Mouse (Mus musculus): ENCODE results near the gene Hist1h4f.
"Not testable (repeated sequence)": the region's sequence is repeated elsewhere in the genome, so short reads cannot be mapped to it uniquely, and the experiment has no call there.

The Hist1h4f gene

DNA sequence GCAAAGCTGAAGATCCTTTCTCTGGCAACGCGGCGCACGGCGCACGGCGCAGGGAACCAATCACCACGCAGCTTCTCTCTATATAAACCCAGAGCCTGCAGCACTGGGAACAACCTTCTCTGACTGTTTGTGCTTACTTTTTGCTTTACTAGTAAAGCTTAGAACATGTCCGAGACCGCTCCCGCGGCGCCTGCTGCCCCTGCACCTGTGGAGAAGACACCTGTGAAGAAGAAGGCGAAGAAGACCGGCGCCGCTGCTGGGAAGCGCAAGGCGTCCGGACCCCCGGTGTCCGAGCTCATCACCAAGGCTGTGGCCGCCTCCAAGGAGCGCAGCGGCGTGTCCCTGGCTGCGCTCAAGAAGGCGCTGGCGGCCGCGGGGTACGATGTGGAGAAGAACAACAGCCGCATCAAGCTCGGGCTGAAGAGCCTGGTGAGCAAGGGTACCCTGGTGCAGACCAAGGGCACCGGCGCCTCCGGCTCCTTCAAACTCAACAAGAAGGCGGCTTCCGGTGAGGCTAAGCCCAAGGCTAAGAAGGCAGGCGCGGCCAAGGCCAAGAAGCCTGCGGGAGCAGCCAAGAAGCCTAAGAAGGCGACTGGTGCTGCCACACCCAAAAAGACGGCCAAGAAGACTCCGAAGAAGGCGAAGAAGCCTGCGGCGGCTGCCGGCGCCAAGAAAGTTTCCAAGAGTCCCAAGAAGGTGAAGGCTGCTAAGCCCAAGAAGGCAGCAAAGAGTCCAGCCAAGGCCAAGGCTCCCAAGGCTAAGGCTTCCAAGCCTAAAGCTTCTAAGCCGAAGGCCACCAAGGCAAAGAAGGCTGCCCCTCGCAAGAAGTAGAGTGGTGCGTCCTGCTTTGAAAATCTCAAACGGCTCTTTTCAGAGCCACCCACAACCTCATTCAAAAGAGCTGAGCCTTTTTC is 3.7 kb upstream of the Hist1h4f start:
- peak; percentile 73 for DNase-seq (ENCODE audit: low spot score)

DNA sequence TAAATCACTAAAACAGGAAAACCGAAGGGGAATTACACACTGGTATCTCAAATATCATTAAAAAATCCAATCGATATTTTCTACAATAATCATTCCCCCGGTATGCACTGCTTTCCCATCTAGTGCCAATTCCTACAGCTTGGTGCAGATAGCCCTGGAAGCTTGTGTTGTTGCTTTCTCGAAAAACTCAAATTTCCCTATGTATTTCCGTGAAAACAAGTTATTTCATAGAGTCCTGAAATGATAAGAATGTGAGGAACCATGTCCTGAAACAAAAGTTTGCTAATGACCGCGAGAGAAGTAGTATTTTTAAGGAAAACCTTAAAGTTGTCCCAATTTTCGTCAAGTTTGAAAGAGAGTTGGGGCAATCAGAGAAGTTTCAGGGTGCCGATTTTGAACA is 2.9 kb upstream of the Hist1h4f start:
- no peak for DNase-seq (ENCODE audit: low spot score)

DNA sequence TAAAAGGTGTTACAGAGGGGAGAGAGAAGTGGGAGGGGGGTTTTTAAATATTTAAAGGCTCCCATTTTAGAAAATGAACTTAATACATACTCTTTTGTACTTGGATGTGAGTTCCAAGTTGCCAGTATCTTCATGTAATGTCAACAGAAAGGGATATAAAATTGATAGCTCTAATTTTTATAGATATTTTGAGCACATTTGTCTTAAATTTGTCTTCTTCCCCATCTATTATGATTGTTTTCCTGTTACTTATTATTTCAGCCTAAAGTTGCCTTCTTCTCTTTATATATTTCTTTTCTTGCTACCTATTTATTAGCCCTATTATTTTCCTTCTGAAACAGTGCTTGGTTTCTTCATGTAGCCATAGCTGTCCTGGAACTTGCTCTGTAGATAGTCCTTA is 1.5 kb upstream of the Hist1h4f start, which contains the start of gene Hist1h1d:
Gene Hist1h1d, plus strand, starts transcription at position 301 of the 400 bp plus-strand sequence.
- DNase-seq (ENCODE audit: low spot score): no peak

DNA sequence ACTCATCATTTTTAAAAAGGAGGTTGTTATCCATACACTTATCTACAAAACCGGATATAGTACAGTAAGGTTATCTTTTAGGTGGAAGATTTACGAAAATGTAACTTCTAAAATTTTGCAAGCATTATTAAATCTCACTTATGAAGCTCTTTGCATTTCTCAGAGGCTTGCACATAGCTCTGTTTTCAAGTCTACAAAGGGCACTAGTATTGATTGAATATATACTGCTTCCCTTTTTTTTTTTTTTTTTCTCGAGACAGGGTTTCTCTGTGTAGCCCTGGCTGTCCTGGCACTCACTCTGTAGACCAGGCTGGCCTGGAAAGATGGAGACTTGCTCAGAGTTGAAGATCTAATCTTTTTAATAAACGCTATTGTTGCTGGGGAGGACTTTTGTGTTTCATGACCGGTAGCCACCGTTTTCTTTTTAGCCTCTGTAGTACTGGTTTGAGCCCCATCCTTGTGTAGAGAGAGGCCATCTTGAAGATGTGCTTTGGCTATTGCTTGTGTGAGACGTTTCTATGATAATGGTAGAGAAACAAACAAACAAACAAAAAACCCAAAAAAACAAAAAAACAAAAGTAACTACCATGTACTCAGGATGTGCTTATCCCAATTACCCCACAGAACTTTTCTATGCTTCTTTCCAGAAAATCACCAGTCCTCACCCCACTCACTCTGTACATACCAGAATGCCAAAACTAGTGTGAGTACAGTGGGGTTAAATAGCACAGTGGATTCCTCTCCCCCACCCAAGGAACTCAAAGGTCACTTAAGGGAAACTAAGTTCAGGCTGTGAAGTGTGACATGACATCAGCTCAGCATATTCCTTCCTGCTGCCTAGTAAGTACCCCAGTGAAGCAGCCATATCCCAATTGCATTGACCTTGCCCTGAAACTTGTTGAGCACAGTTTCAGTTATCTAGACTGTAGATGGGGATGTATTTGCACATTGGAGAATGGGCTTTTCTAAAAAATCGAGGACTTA is 775 bp upstream of the Hist1h4f start:
- no peak for DNase-seq (ENCODE audit: low spot score)

DNA sequence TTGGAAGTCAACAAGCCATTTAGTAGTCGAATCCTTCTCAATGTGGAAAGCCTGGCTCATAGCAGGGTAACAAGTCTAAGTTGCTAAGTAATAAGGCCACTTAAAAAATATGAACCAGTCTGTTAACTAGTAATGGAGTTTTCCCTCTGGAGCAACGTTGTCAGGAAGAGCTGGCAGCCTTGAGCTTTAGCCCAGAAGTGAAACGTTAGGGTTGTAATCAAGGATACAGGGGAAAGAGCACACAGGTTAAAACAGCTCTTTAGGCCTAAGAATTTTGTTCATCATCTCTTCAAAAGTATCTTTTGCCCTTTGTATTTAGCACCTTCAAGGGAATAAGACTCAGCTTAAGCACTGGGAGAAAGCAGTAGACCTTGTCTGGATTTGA is 695 bp downstream of the Hist1h4f start:
- DNase-seq (ENCODE audit: low spot score): no peak

DNA sequence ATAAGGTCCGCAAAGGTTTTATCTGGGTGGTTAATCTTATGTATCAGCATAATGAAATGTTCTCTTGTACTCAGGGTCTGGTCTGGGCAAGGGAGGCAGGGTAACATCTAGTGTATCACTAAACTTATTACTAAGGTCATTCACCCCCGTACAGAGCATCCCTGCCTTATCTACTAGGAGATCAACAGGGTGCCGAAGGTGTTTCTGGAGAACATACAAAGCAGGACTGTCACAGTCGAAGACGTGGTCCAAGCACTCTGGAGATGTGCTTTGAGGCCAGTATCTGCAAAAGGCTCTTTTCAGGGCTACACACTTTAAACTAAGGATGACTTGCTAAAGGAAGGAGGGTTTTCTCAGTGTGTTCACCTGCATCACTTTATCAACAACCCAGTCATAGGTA is 4.8 kb downstream of the Hist1h4f start:
- DNase-seq (ENCODE audit: low spot score): no peak

DNA sequence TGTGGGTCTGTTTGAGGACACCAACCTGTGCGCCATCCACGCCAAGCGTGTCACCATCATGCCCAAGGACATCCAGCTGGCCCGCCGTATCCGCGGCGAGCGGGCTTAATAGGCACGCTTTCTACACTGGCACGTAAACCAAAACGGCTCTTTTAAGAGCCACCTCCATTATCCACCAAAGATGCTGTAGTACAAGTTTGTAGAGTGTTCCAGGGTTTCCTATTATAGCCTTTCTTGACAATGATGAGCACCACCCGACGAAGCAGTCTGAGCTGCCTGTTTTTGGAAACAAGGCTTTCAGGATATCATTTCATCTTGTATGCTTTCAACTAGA is 6.7 kb downstream of the Hist1h4f start:
- DNase-seq (ENCODE audit: low spot score): not testable (repeated sequence)

DNA sequence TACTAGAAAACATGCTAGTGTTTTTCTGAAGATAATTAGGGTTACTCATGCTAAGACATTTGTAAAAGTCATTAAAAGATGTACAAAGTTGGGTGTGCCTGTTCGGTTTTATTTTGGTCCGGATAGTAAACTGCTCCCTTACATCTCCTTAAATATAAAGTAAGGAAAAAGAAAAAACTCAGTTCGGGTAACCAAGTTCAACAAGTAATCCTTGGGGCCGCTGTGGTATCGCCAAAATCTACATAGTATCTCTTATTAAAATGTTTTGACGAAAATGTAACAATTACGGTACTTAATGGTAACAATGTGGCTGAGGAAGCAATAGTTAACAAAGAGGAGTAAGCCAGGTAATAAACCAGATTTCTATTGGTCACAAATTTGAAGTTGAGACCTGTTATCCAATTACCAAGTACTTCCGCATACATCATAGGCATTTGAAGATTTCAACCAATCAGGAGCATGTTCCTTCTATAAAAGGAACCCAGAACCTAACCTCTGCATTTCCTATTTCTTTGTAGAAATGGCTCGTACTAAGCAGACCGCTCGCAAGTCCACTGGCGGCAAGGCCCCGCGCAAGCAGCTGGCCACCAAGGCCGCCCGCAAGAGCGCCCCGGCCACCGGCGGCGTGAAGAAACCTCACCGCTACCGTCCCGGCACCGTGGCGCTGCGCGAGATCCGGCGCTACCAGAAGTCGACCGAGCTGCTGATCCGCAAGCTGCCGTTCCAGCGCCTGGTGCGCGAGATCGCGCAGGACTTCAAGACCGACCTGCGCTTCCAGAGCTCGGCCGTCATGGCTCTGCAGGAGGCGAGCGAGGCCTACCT is 7.3 kb downstream of the Hist1h4f start, which contains the start of gene Hist1h3f:
Gene Hist1h3f, plus strand, starts transcription at position 88 of the 822 bp plus-strand sequence.
- no peak for DNase-seq (ENCODE audit: low spot score)

DNA sequence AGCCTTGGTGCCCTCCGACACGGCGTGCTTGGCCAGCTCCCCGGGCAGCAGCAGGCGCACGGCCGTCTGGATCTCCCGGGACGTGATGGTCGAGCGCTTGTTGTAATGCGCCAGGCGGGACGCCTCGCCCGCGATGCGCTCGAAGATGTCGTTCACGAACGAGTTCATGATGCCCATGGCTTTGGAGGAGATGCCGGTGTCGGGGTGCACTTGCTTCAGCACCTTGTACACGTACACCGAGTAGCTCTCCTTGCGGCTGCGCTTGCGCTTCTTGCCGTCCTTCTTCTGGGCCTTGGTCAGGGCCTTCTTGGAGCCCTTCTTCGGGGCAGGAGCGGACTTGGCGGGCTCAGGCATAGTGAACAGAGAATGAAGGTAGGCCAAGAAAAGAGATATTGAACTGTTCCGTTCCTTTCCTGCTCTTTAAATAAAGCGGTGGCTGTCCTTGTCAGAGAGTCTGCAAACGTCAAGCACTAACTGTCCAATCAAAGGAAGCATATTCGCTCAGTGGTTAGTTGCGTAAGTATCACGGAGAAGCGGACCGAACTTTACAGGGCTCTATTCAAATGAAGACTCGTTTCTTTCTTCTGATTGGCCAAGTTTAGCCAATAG is 8.3 kb downstream of the Hist1h4f start, which contains the start of gene Hist1h2bh:
Gene Hist1h2bh, minus strand, starts transcription at position 394 of the 609 bp plus-strand sequence.
- DNase-seq (ENCODE audit: low spot score): not testable (repeated sequence)

DNA sequence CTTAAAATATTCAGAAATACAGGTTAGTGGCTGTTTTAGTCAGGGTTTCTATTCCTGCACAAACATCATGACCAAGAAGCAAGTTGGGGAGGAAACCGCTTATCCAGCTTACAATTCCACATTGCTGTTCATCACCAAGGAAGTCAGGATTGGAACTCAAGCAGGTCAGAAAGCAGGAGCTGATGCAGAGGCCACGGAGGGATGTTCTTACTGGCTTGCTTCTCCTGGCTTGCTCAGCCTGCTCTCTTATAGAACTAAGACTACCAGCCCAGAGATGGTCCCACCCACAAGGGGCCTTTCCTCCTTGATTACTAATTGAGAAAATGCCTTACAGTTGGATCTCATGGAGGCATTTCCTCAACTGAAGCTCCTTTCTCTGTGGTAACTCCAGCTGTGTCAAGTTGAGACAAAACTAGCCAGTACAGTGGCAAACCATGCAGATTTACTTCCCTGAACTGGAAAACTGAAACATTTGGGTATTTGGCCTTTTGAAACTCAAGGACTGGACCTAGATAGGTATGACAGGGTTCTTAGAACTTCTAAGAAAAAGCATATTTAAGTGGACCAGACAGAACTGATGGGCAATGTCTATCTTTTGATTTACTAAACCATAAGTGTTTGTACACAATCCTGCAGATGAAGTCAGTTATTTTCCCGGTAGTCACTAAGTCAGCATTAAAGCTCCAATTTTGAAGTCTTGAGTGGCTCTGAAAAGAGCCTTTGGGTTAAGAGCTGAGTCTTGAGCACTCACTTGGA is 9.0 kb downstream of the Hist1h4f start:
- DNase-seq (ENCODE audit: low spot score): not testable (repeated sequence)

DNA sequence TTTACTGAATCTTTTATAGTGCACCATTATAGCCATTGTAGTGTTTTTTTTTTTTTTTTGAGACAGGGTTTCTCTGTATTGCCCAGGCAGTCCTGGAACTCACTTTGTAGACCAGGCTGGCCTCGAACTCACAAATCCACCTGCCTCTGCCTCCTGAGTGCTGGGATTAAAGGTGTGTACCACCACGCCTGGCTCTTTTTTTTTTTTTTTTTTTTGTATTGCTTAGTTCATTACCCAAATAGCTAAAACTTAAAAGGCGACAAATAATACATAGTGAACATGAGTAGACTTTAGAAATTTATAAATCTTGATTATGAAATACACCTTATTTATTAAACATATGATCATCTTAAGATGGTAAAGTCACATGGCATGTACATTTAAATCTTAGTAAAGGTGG is 10.0 kb downstream of the Hist1h4f start:
- no peak for DNase-seq (ENCODE audit: low spot score)

DNA sequence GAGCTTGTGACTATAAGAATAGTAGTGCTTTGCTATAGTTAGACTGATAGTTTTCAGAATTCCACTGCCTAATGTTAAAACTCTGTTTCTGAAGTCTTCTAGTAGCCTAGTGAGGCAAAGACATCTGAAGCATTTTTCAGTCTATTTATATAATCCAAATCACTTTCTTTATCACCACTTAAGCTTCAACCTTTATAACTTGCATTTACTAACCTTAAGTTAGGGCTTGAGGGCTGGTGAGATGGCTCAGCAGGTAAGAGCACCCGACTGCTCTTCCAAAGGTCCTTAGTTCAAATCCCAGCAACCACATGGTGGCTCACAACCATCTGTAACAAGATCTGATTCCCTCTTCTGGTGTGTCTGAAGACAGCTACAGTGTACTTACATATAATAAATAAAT is 11.6 kb downstream of the Hist1h4f start:
- not testable (repeated sequence) for DNase-seq (ENCODE audit: low spot score)

DNA sequence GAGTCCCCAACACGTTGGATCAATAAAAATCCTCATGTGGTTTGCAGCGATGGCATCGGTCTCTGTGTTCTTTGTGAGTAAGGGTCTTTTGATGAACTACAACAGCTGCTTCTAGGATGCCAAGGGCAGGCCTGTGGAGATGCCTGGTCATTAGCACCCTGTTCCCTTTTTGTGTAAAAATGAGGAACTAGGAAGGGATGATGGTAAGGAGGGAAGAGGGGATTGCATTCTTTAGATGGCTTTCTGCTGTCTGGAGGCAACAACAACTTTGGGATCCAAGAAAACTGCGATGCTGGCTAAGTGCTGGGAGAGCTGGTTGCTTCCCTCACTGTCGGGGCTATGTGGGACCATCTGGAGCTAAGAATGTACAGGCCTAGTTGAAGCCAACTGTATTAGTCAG is 13.2 kb downstream of the Hist1h4f start:
- no peak for DNase-seq (ENCODE audit: low spot score)

DNA sequence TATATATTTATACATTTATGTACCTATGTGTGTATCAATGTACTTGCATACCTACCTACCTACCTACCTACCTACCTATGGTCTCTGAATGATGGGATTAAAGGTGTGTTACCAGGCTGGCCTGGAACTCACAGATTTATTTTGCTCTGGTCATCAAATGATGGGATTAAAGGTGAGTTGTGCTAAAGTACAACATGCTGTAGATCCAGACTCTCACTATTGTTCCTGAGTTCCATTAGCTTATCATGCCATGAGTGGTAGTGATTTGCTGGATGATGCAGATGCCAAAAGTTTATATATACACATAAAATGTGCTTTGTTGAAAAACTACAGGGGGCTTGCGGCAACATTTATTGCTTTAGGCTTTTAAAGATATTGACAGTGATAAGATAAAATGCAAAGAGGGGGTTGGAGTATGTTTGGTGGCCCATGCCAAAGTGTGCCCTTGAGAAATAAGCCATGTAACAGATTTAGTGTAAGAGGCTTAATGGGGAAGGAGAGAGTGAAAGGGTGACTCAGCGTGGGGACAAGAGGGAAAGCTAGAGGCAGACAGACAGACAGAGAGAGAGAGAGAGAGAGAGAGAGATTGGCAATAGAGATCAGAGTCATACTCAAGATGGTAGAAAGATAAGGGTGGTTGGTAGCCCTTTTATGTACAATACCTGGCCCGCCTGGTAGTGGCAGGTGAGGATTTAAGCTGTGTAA is 14.3 kb downstream of the Hist1h4f start:
- no peak for DNase-seq (ENCODE audit: low spot score)

DNA sequence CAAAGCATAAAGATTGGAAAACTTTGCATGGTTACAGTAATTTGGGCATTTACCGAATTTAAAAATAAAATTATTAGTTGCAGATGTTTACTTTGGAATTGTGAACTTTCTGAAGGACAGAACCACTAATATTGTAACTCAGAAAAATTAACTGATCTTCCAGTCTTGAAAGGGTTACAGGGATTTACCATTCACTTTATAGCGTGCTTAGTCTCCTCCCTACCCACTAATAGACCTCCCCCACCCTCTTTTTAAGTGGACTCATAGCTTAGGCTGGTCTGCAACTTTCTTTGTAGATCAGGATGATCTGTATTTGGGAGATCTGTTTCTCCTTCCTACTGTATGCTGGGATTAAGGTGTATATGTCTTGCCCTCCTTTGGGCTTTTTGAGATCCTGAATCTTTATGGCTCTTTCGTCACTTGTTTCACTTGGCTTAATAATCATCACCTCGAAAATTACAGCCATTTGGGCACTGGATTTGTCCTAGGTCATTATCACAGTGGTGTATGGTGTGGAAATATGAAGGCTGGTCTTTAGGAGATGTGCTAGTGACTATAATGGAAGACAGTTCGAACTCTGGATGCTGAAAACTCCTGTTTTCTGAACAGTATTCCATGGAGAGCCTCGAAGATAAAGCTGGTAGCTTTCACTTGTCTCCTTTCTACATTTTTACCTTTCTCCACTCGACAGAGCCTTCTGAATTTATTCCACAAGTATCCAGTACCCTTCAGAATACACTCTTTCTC is 15.2 kb downstream of the Hist1h4f start:
- no peak for DNase-seq (ENCODE audit: low spot score)

DNA sequence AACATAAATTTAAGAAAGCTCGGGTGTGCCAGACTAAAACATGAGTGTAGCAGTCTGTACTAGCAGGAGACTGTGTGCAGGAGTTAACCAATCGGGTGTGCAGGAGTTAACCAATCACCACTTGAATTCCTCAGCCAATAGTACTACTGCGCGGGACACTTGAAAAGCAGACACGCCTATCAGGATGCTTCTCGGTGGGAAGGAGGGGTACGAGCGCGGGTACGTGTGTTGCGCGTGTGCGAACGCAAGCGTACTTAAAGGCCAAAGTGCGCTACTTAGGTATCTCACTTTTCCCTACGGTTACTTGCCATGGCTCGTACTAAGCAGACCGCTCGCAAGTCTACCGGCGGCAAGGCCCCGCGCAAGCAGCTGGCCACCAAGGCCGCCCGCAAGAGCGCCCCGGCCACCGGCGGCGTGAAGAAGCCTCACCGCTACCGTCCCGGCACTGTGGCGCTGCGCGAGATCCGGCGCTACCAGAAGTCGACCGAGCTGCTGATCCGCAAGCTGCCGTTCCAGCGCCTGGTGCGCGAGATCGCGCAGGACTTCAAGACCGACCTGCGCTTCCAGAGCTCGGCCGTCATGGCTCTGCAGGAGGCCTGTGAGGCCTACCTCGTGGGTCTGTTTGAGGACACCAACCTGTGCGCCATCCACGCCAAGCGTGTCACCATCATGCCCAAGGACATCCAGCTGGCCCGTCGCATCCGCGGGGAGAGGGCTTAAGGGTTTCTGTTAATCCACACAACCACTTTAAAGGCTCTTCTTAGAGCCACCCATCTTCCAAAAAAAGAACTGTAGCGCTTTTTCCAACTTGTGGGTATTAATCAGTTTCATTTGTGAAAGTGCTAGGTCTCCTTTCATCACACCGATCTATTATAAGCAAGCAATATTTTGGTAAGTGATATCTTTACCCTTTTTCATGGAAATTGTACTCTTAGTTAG is 16.0 kb downstream of the Hist1h4f start, which contains the start of gene Hist1h3g:
Gene Hist1h3g, plus strand, starts transcription at position 286 of the 939 bp plus-strand sequence.
- DNase-seq (ENCODE audit: low spot score): not testable (repeated sequence)

DNA sequence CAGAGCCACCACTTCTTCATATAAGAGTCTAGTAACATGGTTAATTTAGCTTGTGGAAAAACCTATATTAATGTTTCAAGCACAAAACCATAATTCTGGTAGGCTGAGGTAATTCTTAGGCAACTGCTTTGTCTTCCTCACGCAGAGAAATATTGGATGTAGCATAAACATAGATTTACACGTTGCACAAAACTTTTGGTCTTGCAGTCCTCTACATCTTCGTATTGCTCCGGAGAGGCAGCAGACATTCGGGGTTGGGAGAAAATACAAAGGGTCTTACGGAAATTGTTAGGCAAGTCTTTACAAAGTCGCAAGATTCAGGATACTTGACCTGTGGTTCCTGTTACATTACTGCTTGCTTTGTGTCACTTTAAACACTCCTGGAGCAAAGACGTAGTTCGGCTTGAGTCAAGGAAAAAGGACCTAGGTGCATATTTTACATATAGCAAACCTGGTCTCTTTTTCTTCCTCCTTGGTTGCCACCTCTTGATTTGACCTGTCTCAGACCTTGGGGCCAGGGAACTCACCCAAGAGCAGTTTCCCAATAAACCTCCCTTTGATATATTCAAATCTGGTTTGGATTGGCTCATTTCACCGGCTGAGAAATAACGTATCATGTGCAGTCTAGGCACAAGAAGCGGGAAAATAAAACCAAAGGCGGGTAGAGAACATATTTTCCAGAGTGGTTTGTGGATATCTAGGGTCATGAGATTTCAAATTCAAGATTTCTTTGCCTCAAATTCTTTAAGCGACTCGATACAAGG is 16.9 kb downstream of the Hist1h4f start:
- DNase-seq (ENCODE audit: low spot score): no peak
